Mouse (Mus musculus) lung, adult 2 months (tissue): ENCODE results near the gene Tll2. TPM values are rescaled to one million over a fixed set of nuclear protein-coding genes. Genes with fewer than 3 reads are reported as not detected.

Source experiments
- DNase-seq: peaks from one replicate; pipeline ENCODE4 v3.0.0; 2022
- H3K4me1 ChIP-seq: fragments of 200-500 bp; 2 replicates; pipeline ENCODE4 v1.6.1; 2011; ENCODE audit warnings: low read length; ENCODE audit not compliant: control insufficient read depth, insufficient read depth
- H3K4me3 ChIP-seq: fragments of 200-500 bp; replicated peaks from 2 replicates; pipeline ENCODE3; 2011; ENCODE audit warnings: low read depth, mild to moderate bottlenecking, control low read depth, low read length; ENCODE audit errors: extremely low read depth
- CTCF ChIP-seq: fragments of 200-500 bp; IDR thresholded peaks from 2 replicates; pipeline ENCODE4 v1.5.1; 2011; ENCODE audit warnings: mild to moderate bottlenecking, low read length, control low read depth; ENCODE audit not compliant: insufficient read depth
- POLR2A ChIP-seq: fragments of 200-500 bp; IDR thresholded peaks from 2 replicates; pipeline ENCODE4 v1.6.1; 2011; ENCODE audit warnings: low read depth, mild to moderate bottlenecking, control low read depth, low read length, borderline replicate concordance; ENCODE audit errors: extremely low read depth
- WGBS: fragments of 180-500 bp; shearing (Covaris S2); methylation state at CpG from one replicate; pipeline ENCODE4 v1.1.7; 2018; 5-methylcytosine and 5-hydroxymethylcytosine counted together
- polyA plus RNA-seq: library from polyadenylated mRNA; depleted of rRNA; stranded (reverse); fragments of >200 nt; gene quantifications from 2 replicates; pipeline ENCODE4 v1.2.3, GENCODE M21; 2012; rRNA removed

The Tll2 gene
- polyA plus RNA-seq, 1 experiment: 0.21 TPM

DNA sequence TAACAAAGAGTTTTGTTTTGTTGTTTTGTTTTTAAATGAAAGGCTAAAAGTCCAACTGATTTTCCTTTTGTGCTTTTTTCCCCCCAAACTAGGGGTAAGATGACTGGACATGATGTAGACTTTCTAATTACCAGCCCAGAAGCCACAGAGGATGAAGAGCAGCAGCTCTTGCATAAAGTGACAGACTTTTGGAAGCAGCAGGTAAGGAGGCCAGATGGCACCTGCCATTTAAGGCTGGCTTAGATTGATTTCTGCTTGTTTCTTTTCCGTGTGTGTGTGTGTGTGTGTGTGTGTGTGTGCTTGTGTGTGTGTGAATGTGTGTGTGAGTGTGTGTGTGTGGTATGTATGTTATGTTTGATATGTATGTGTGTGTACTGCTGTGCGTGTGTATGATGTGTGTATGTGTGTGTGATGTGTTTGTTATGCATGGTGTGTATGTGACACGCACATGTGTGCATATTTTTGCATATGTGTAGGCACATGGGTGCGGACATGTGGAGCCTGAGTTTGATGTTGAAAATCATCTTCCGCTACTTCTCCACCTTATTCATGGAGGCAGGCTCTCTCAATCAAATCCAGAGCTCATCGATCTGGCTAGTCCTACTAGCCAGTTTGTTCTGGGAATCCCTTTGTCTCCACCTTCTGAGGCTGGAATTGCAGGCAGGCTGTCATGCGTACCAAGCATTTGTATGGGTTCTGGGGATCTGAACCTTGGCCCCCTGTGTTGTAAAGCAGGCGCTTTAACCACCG is 159.0 kb downstream of the Tll2 start:
- H3K4me1 ChIP-seq: no peaks in the 10 kb centered on the region
- 80% methylated on average over 9 of the region's 9 CpGs for WGBS
- DNase-seq: no peak
- no peak overlapping the region for H3K4me3 ChIP-seq
- no peak for TF ChIP-seq POLR2A
- TF ChIP-seq CTCF: no peak

DNA sequence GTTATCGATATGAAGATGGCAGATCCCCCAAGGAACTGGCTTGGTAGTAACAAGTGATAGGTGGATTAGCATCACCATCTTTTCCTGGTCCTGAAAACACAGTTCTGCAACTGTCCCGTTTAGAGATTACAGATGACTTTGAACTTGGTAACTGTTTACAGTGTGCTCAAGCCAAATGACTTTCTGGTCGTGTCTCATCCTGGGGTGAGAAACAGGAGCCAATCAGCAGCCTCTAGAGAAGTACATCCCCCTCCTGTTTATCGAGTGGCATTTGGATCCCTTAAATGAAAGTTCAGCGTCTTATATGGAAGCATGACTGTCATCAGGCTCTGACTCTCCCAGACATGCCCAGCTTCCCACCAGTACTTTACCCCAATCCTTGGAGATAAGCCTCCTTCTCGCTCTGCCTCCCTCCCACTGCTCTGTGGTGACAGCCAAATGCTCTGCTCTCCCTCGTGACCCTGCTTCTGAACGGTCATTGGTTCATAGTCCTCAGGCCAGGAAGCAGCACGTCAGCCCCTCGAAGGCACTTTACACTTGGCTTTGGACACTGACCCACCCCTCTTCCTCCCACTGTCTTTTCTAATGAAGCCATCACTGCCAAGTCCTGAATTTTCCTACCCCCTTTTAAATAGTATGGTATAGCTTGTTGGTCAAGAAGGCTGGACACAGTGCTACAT is 161.4 kb downstream of the Tll2 start:
- DNase-seq: no peak
- WGBS: 33% methylated on average over 10 of the region's 10 CpGs
- Histone ChIP-seq H3K4me1 (no peaks in the 10 kb centered on the region), H3K4me3 (no peak overlapping the region)
- TF ChIP-seq CTCF (no peak), POLR2A (no peak)

DNA sequence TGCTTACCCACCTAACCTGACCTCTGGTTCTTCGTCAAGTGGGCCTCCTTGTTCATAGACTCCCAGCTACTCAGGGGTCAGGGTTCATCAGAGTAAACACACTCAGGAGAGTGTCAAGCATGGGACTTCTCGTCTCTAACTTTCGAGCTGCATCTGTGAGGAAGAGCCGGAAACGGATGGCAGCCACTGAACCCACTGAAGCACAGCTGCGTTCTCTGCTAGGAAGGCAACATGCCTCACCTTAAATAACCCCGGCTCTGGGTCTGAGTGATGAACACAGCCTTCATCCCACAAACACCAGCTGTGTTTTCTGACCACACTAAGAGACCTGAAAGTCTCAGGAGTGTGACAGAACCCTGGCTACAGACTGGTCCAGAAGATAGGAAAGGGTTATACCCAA is 167.5 kb downstream of the Tll2 start:
- TF ChIP-seq POLR2A (no peak), CTCF (no peak)
- DNase-seq: no peak
- no peak overlapping the region for H3K4me3 ChIP-seq
- WGBS: 53% methylated on average over 7 of the region's 7 CpGs
- no peaks in the 10 kb centered on the region for H3K4me1 ChIP-seq

DNA sequence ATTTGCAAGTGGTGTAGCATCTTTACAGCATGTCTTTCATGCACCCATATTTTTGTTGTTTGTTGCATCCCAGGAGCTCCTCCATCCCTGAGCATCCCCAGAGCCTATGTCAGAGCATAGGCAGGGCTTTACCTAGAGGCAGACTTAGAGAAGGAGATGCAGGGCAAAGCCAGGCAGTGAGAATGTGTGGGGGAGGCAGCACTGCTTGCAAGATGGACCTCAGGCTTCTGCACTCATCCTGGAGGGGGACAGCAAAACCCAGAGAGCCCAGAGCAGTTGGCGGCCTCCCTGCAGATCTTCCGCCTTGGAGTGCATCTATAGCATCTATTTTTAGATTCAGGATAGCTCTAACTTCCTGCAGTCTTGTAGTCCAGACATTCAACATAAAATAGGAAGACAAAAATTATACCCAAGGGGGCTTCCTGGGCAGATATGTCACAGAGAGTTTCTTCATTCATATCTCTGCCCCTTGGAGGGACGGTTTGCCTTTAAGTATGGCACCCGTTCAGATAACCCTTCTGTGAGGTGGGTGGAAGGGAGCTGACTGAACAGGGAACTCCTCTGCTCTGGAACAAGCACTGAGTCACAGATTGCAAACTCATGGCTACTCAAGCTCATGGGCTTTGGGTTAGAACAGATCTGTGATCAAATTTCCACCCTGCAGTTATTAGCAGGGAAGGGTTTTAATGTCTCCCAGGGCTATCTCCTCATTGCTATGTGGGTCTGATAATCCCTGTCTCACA is 170.7 kb downstream of the Tll2 start:
- H3K4me1 ChIP-seq: no peaks in the 10 kb centered on the region
- TF ChIP-seq CTCF (no peak), POLR2A (no peak)
- no peak for DNase-seq
- H3K4me3 ChIP-seq: no peak overlapping the region
- WGBS: 40% methylated on average over 4 of the region's 4 CpGs

Other genes starting within 250 kb of the Tll2 start
- 4.7 and 5.7 TPM in 2 replicates for gene Blnk, start 212.3 kb downstream of the Tll2 start, polyA plus RNA-seq
- 0.10 and 0.11 TPM in 2 replicates for gene Dntt, start 177.6 kb downstream of the Tll2 start, polyA plus RNA-seq
- gene Opalin, start 129.7 kb downstream of the Tll2 start, polyA plus RNA-seq: not detected in 2 replicates
- 41.6 and 65.4 TPM in 2 replicates for gene Tm9sf3, start 57.2 kb upstream of the Tll2 start, polyA plus RNA-seq
- 20.2 and 25.9 TPM in 2 replicates for gene Pik3ap1, start 178.3 kb upstream of the Tll2 start, polyA plus RNA-seq